ENCODE assay signal across 10 mouse cellular contexts in the genomic region with DNA sequence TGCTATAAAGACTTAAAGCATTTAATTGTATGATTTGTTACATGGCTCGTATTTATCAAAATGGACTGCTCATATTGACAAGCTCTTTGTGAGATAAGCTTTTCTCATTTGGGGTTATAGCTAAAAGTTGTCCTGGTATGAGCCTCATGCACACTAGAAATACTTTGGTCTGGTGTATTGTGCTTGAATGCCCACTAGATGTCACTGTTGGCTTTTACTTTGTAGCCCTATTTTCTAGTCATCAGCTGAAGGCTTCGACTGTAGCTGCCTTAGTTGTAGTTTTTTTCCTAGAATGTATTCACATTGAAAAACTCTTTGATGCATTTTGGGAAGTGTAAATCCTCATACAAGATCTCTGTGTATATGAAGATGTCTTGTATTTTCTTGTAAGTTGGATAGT. TPM values are rescaled to one million over a fixed set of nuclear protein-coding genes. Genes with fewer than 3 reads are reported as not detected.
DNase-seq lines count a peak whose midpoint lies in the region; ATAC-seq and TF ChIP-seq lines count a peak whose summit lies in the region.
"Had no signal": no experiment of that assay in that cellular context is flagged by ENCODE, and none has a peak within 500 bp of the region (broad histone marks: within the 10 kb centered on the region; RNA-seq: fewer than 3 reads in every experiment).

No protein-coding gene starts in this region.

- DNase-seq in kidney, adult 2 months = peak; percentile 55
- no peak for DNase-seq in kidney, adult 18-20 months
- peak; percentile 47 to 50 for DNase-seq in B cell, adult 2 months
- peak; percentile 78 for DNase-seq in NIH3T3 (ENCODE audit: low read depth)
- peak; percentile 40 for DNase-seq in embryo, embryonic 11.5 days (ENCODE audit: low read depth, low spot score)
- DNase-seq in midbrain, embryonic 14.5 days = peak; percentile 87
- DNase-seq in ovary, postnatal 36 days (ENCODE audit: low spot score) = no peak

- no peaks in the 10 kb centered on the region for H3K9me3 ChIP-seq in intestine, postnatal 0 days (ENCODE audit: control insufficient read depth)
- no peaks in the 10 kb centered on the region for H3K9me3 ChIP-seq in midbrain, embryonic 14.5 days (ENCODE audit: control insufficient read depth, low read length)
- H3K9me3 ChIP-seq: embryonic facial prominence, embryonic 15.5 days; lung, embryonic 15.5 days had no signal

- TF ChIP-seq POLR2A in kidney, adult 2 months (IDR thresholded peaks at IDR 0.05; ENCODE audit: low read depth, low read length) = no peak

- H3K36me3 ChIP-seq in kidney, adult 2 months (ENCODE audit: control insufficient read depth, insufficient read depth, low read length) = no peaks in the 10 kb centered on the region
- H3K36me3 ChIP-seq in intestine, postnatal 0 days (ENCODE audit: control insufficient read depth, insufficient read depth) = peaks cover 17% of the 10 kb centered on the region
- peaks cover 14% of the 10 kb centered on the region; the same call in 1 of the 2 replicates for H3K36me3 ChIP-seq in midbrain, embryonic 14.5 days (ENCODE audit: control insufficient read depth, insufficient read depth, low read length)

- WGBS in kidney, adult 2 months = 5% methylated on average over 2 of the region's 2 CpGs
- WGBS in intestine, postnatal 0 days = 12% methylated on average over 2 of the region's 2 CpGs
- WGBS in midbrain, embryonic 14.5 days = 19% methylated on average over 2 of the region's 2 CpGs

- H3K4me1 ChIP-seq in kidney, adult 2 months (ENCODE audit: control insufficient read depth, insufficient read depth, low read length) = no peaks in the 10 kb centered on the region
- no peaks in the 10 kb centered on the region for H3K4me1 ChIP-seq in intestine, postnatal 0 days (replicated peaks; ENCODE audit: control insufficient read depth, insufficient read depth, low read length)
- H3K4me1 ChIP-seq in midbrain, embryonic 14.5 days (ENCODE audit: control insufficient read depth, insufficient read depth, low read length) = no peaks in the 10 kb centered on the region
- H3K4me1 ChIP-seq: embryonic facial prominence, embryonic 15.5 days; lung, embryonic 15.5 days had no signal

- TF ChIP-seq CTCF in kidney, adult 2 months (conservative IDR thresholded peaks at IDR 0.05; ENCODE audit: insufficient read depth, insufficient read length, low read depth, low read length) = peak; percentile 37
- peak; percentile 88 for TF ChIP-seq CTCF in intestine, postnatal 0 days (IDR thresholded peaks at IDR 0.05; ENCODE audit: low read depth)

- H3K9ac ChIP-seq in intestine, postnatal 0 days (ENCODE audit: low read depth, low read length) = no peak overlapping the region
- H3K9ac ChIP-seq in midbrain, embryonic 14.5 days (replicated peaks; ENCODE audit: low read length) = no peak overlapping the region
- H3K9ac ChIP-seq: embryonic facial prominence, embryonic 15.5 days; lung, embryonic 15.5 days had no signal

- H3K4me3 ChIP-seq in kidney, adult 2 months (ENCODE audit: insufficient read depth, low read depth, low read length) = no peak overlapping the region
- H3K4me3 ChIP-seq in intestine, postnatal 0 days (ENCODE audit: low read depth, low read length) = no peak overlapping the region
- no peak overlapping the region for H3K4me3 ChIP-seq in midbrain, embryonic 14.5 days (replicated peaks; ENCODE audit: low read depth, low read length)
- H3K4me3 ChIP-seq: embryonic facial prominence, embryonic 15.5 days; lung, embryonic 15.5 days had no signal

- no peak overlapping the region for H3K27ac ChIP-seq in kidney, adult 2 months (ENCODE audit: insufficient read depth, low read depth, low read length)
- H3K27ac ChIP-seq in intestine, postnatal 0 days (ENCODE audit: low read depth, low read length) = no peak overlapping the region
- no peak overlapping the region for H3K27ac ChIP-seq in midbrain, embryonic 14.5 days (replicated peaks; ENCODE audit: low read depth, low read length)
- H3K27ac ChIP-seq: embryonic facial prominence, embryonic 15.5 days; lung, embryonic 15.5 days had no signal

- H3K4me2 ChIP-seq in intestine, postnatal 0 days (replicated peaks; ENCODE audit: low read depth) = no peak overlapping the region
- H3K4me2 ChIP-seq in midbrain, embryonic 14.5 days (ENCODE audit: low read length) = no peak overlapping the region
- H3K4me2 ChIP-seq: embryonic facial prominence, embryonic 15.5 days; lung, embryonic 15.5 days had no signal

- no peak for ATAC-seq in intestine, postnatal 0 days
- peak; percentile 69; the same call in 1 of the 2 replicates for ATAC-seq in midbrain, embryonic 14.5 days (ENCODE audit: low FRiP score, low TSS enrichment)

- H3K27me3 ChIP-seq in kidney, adult 2 months (replicated peaks; ENCODE audit: control insufficient read depth, insufficient read depth, low read length) = no peaks in the 10 kb centered on the region
- no peaks in the 10 kb centered on the region for H3K27me3 ChIP-seq in intestine, postnatal 0 days (replicated peaks; ENCODE audit: control insufficient read depth, insufficient read depth, low read length)
- no peaks in the 10 kb centered on the region for H3K27me3 ChIP-seq in midbrain, embryonic 14.5 days (ENCODE audit: control insufficient read depth, insufficient read depth, low read length)
- H3K27me3 ChIP-seq: embryonic facial prominence, embryonic 15.5 days; lung, embryonic 15.5 days had no signal

RNA-seq across cellular contexts. Expression of gene Anapc10, which starts 22.7 kb away (rescaled TPM):
- polyA plus RNA-seq in kidney, adult 2 months (2012; rRNA removed) = 1.1 and 1.9 TPM in 2 replicates
- 26.5 and 26.6 TPM in 2 replicates for polyA plus RNA-seq in intestine, postnatal 0 days (2015; fragmentation: Nextera tagmentation; extraction: Ambion mirVana)
- 40.1 and 42.6 TPM in 2 replicates for polyA plus RNA-seq in midbrain, embryonic 14.5 days (2014; fragmentation: Nextera tagmentation; extraction: Ambion mirVana)

RNA-seq across cellular contexts. Expression of gene Abce1, which starts 22.8 kb away (rescaled TPM):
- polyA plus RNA-seq in kidney, adult 2 months (2012; rRNA removed) = 12.3 and 17.0 TPM in 2 replicates
- polyA plus RNA-seq in intestine, postnatal 0 days (2015; fragmentation: Nextera tagmentation; extraction: Ambion mirVana) = 23.9 and 25.3 TPM in 2 replicates
- polyA plus RNA-seq in midbrain, embryonic 14.5 days (2014; fragmentation: Nextera tagmentation; extraction: Ambion mirVana) = 57.6 and 86.1 TPM in 2 replicates

Comparison
In these comparisons a context has a peak if more than half of its experiments do, and no peak if none do; other contexts are left out.
1. DNase-seq: peak in kidney, adult 2 months (single experiment), B cell, adult 2 months (2 of 2), NIH3T3 (single experiment), embryo, embryonic 11.5 days (single experiment) and midbrain, embryonic 14.5 days (single experiment); none in kidney, adult 18-20 months (single experiment) and ovary, postnatal 36 days (single experiment).